ENCODE assay signal across 9 mouse cellular contexts in the genomic region with DNA sequence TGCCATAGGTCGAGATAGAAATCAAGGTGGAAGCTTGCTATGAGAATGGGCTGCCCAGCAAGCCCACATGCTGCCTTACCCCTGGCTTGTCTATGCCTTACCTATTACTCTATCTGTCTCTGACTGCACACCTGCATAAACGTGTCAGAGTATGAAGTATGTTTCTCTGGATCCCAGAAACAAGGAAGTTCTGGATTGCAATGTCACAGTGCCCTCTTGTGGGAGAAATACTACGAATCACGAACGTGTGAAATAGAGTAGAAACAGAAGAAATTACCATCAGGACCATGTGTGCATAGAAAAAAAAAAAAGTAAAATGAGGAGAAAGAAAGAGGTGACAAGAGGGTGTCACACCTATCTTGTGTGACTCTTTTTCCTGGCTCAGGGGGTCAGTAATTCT.
A peak's percentile ranks its signal among the peaks of the same experiment; 100 is the strongest.
DNase-seq lines count a peak whose midpoint lies in the region; ATAC-seq lines count a peak whose summit lies in the region.
"Had no signal": no experiment of that assay in that cellular context is flagged by ENCODE, and none has a peak within 500 bp of the region (broad histone marks: within the 10 kb centered on the region; RNA-seq: fewer than 3 reads in every experiment).

No protein-coding gene starts in this region.

- H3K27ac ChIP-seq in hindbrain, embryonic 14.5 days = no peak overlapping the region
- H3K27ac ChIP-seq in hindbrain, embryonic 13.5 days = no peak overlapping the region
- H3K27ac ChIP-seq in intestine, embryonic 15.5 days = no peak overlapping the region
- H3K27ac ChIP-seq: embryonic facial prominence, embryonic 12.5 days had no signal

- ATAC-seq in hindbrain, embryonic 14.5 days (ENCODE audit: low FRiP score) = no peak
- no peak for ATAC-seq in hindbrain, embryonic 13.5 days (ENCODE audit: low FRiP score)
- no peak for ATAC-seq in erythroblast, adult 5-6 weeks (replicated peaks; ENCODE audit: low FRiP score, poor library complexity, severe bottlenecking)
- no peak for ATAC-seq in intestine, embryonic 15.5 days

- H3K4me3 ChIP-seq in hindbrain, embryonic 14.5 days (replicated peaks; ENCODE audit: low read length) = no peak overlapping the region
- H3K4me3 ChIP-seq in hindbrain, embryonic 13.5 days = no peak overlapping the region
- H3K4me3 ChIP-seq in intestine, embryonic 15.5 days (replicated peaks) = no peak overlapping the region
- H3K4me3 ChIP-seq: embryonic facial prominence, embryonic 12.5 days had no signal

- peak; percentile 81 for DNase-seq in hindbrain, embryonic 14.5 days (ENCODE audit: low spot score)
- DNase-seq in thymus, postnatal 0 days (ENCODE audit: low spot score) = peak; percentile 28
- no peak for DNase-seq in thymus, adult 18-20 months
- DNase-seq in embryo, embryonic 10 days (ENCODE audit: low spot score) = peak; percentile 63
- DNase-seq in lung, postnatal 25 days (ENCODE audit: low spot score) = peak; percentile 32

- no peak overlapping the region for H3K9ac ChIP-seq in hindbrain, embryonic 14.5 days
- no peak overlapping the region for H3K9ac ChIP-seq in hindbrain, embryonic 13.5 days
- H3K9ac ChIP-seq in intestine, embryonic 15.5 days = no peak overlapping the region
- H3K9ac ChIP-seq: embryonic facial prominence, embryonic 12.5 days had no signal

- no peak overlapping the region for H3K4me2 ChIP-seq in hindbrain, embryonic 14.5 days (replicated peaks)
- no peak overlapping the region for H3K4me2 ChIP-seq in hindbrain, embryonic 13.5 days
- H3K4me2 ChIP-seq in intestine, embryonic 15.5 days (replicated peaks) = no peak overlapping the region
- H3K4me2 ChIP-seq: embryonic facial prominence, embryonic 12.5 days had no signal

- no peaks in the 10 kb centered on the region for H3K9me3 ChIP-seq in hindbrain, embryonic 14.5 days (ENCODE audit: control insufficient read depth, low read length)
- H3K9me3 ChIP-seq in hindbrain, embryonic 13.5 days = no peaks in the 10 kb centered on the region
- H3K9me3 ChIP-seq in intestine, embryonic 15.5 days = no peaks in the 10 kb centered on the region
- H3K9me3 ChIP-seq: embryonic facial prominence, embryonic 12.5 days had no signal

- WGBS in hindbrain, embryonic 14.5 days = 26% methylated on average over 5 of the region's 5 CpGs
- 33% methylated on average over 5 of the region's 5 CpGs for WGBS in hindbrain, embryonic 13.5 days
- 18% methylated on average over 5 of the region's 5 CpGs for WGBS in intestine, embryonic 15.5 days

- no peaks in the 10 kb centered on the region for H3K27me3 ChIP-seq in hindbrain, embryonic 14.5 days (ENCODE audit: control insufficient read depth, insufficient read depth, low read length)
- no peaks in the 10 kb centered on the region for H3K27me3 ChIP-seq in hindbrain, embryonic 13.5 days
- no peaks in the 10 kb centered on the region for H3K27me3 ChIP-seq in intestine, embryonic 15.5 days (replicated peaks)
- H3K27me3 ChIP-seq: embryonic facial prominence, embryonic 12.5 days had no signal

- no peaks in the 10 kb centered on the region for H3K4me1 ChIP-seq in hindbrain, embryonic 14.5 days (replicated peaks; ENCODE audit: control insufficient read depth, insufficient read depth, low read length)
- no peaks in the 10 kb centered on the region for H3K4me1 ChIP-seq in hindbrain, embryonic 13.5 days (replicated peaks)
- no peaks in the 10 kb centered on the region for H3K4me1 ChIP-seq in intestine, embryonic 15.5 days (replicated peaks)
- H3K4me1 ChIP-seq: embryonic facial prominence, embryonic 12.5 days had no signal

- no peaks in the 10 kb centered on the region for H3K36me3 ChIP-seq in hindbrain, embryonic 14.5 days (replicated peaks; ENCODE audit: control insufficient read depth, insufficient read depth)
- no peaks in the 10 kb centered on the region for H3K36me3 ChIP-seq in hindbrain, embryonic 13.5 days
- no peaks in the 10 kb centered on the region for H3K36me3 ChIP-seq in intestine, embryonic 15.5 days
- H3K36me3 ChIP-seq: embryonic facial prominence, embryonic 12.5 days had no signal

Comparison
In these comparisons a context has a peak if more than half of its experiments do, and no peak if none do; other contexts are left out.
1. DNase-seq: peak in hindbrain, embryonic 14.5 days (single experiment), thymus, postnatal 0 days (single experiment), embryo, embryonic 10 days (single experiment) and lung, postnatal 25 days (single experiment); none in thymus, adult 18-20 months (0 of 2).